Mouse (Mus musculus) liver, embryonic 14.5 days (tissue): ENCODE measurements around the gene Ppp1r36. TPM values are rescaled to one million over a fixed set of nuclear protein-coding genes. Genes with fewer than 3 reads are reported as not detected.

Source experiments
- ATAC-seq: fragments of 200-750 bp; cut with Nextera tagmentation; 2 replicates; pipeline ENCODE4 v1.8.0; 2017; ENCODE audit warnings: moderate number of reproducible peaks, mild to moderate bottlenecking, moderate library complexity; ENCODE audit not compliant: insufficient read depth
- DNase-seq, 3 experiments: peaks; one replicate each; pipeline ENCODE4 v3.0.0-alpha.2; 2012 to 2013; ENCODE audit warnings: low read depth in 3 of 3, low spot score in 3 of 3
- H3K27ac ChIP-seq: fragments of 300-500 bp; sonication (generic); 2 replicates; pipeline ENCODE4 v1.5.1; 2014; ENCODE audit warnings: moderate library complexity, mild to moderate bottlenecking, control low read depth, inconsistent platforms
- H3K27me3 ChIP-seq: fragments of 300-500 bp; sonication (generic); 2 replicates; pipeline ENCODE4 v1.6.1; 2014; ENCODE audit warnings: mild to moderate bottlenecking, low read length, moderate library complexity; ENCODE audit not compliant: control insufficient read depth, insufficient read depth
- H3K36me3 ChIP-seq: fragments of 300-500 bp; sonication (generic); replicated peaks from 2 replicates; pipeline ENCODE4 v1.6.1; 2014; ENCODE audit warnings: low read depth; ENCODE audit not compliant: control insufficient read depth, insufficient read depth
- H3K4me1 ChIP-seq, 2 experiments: fragments of 200-500 bp in 1 of 2; fragments of 300-500 bp in 1 of 2; sonication (generic) in 1 of 2; replicated peaks; 2 replicates each; pipeline ENCODE4 v1.6.1; 2012 to 2014; ENCODE audit warnings: antibody characterized with exemption in 1 of 2, inconsistent platforms in 1 of 2, low read length in 1 of 2; ENCODE audit not compliant: control insufficient read depth in 2 of 2, insufficient read depth in 2 of 2
- H3K4me2 ChIP-seq: fragments of 300-500 bp; sonication (generic); 2 replicates; pipeline ENCODE4 v1.6.1; 2014; ENCODE audit warnings: low read depth, mild to moderate bottlenecking, control low read depth, moderate library complexity
- H3K4me3 ChIP-seq, 2 experiments: fragments of 200-500 bp in 1 of 2; fragments of 300-500 bp in 1 of 2; sonication (generic) in 1 of 2; 2 replicates each; pipeline ENCODE4 v1.5.1; 2012 to 2014; ENCODE audit warnings: low read depth in 2 of 2, low read length in 2 of 2, mild to moderate bottlenecking in 2 of 2, control low read depth in 1 of 2, inconsistent platforms in 1 of 2, moderate library complexity in 1 of 2; ENCODE audit not compliant: insufficient read depth in 1 of 2
- H3K9ac ChIP-seq: fragments of 300-500 bp; sonication (generic); replicated peaks from 2 replicates; pipeline ENCODE4 v1.6.1; 2014; ENCODE audit warnings: mild to moderate bottlenecking, control low read depth, moderate library complexity
- H3K9me3 ChIP-seq: fragments of 300-500 bp; sonication (generic); 2 replicates; pipeline ENCODE4 v1.6.1; 2016; ENCODE audit warnings: low read length, mixed read lengths; ENCODE audit not compliant: control insufficient read depth
- CTCF ChIP-seq: IDR thresholded peaks from 2 replicates; pipeline ENCODE4 v1.5.1; 2016; ENCODE audit warnings: antibody characterized with exemption, low read depth, control low read depth
- EP300 ChIP-seq: IDR thresholded peaks from 2 replicates; pipeline ENCODE4 v1.6.1; 2016; ENCODE audit warnings: antibody characterized with exemption, low read depth
- WGBS: fragments of 180-500 bp; shearing (Covaris S2); extraction: QIAGEN DNeasy Blood & Tissue Kit; methylation state at CpG from one replicate; pipeline ENCODE4 v1.1.7; 2014; ENCODE audit not compliant: insufficient replicate concordance; 5-methylcytosine and 5-hydroxymethylcytosine counted together
- polyA plus RNA-seq, 2 experiments: library from polyadenylated mRNA; depleted of rRNA in 1 of 2; stranded (reverse) in 1 of 2; unstranded in 1 of 2; fragments of >200 nt; fragmentation: Nextera tagmentation in 1 of 2; extraction: Ambion mirVana in 1 of 2; gene quantifications; 2 replicates each; pipeline versions ENCODE4 v1.2.1 to v1.2.3; 2012 to 2014

The Ppp1r36 gene
- polyA plus RNA-seq, 2 experiments: 0.04 TPM; not detected in 1

GRCm38 (mm10) chr12:76391595-76392271, 25.6 kb upstream of the Ppp1r36 start:
- ATAC-seq: peak; percentile 92
- TF ChIP-seq EP300 (peak; percentile 67), CTCF (no peak; the same call in 1 of the 2 replicates)
- Histone ChIP-seq H3K4me2 (0 out of 2 replicates have a peak overlapping the region, but pooled peaks have one; percentile 1), H3K27ac (no peak overlapping the region), H3K9me3 (no peaks in the 10 kb centered on the region), H3K27me3 (no peaks in the 10 kb centered on the region), H3K4me3 (no peak overlapping the region), H3K4me1 (peaks cover 14 to 17% of the 10 kb centered on the region in 2 experiments), H3K36me3 (peaks cover 11% of the 10 kb centered on the region), H3K9ac (no peak overlapping the region; the same call in 1 of the 2 replicates)
- DNase-seq: no peak
- 17% methylated on average over 3 of the region's 3 CpGs for WGBS

DNA sequence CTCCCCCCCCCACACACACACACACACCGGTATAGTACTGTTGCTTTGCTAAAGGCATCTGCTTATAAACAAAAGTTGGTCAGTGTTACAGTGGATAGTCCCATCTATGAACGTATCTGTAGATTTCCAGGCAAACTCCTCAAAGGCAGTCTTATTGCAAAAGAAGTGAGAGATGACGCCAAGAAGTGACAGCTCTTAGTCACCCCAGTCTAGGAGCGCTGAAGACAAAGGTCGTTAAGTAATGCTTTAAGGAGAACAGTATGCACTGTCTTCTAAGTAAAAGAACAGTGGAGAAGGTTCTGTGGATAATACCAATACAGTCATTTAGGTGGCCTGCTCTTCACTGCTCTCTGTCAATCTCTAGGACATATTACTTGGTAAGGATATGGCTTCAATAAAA, 24.4 kb upstream of the Ppp1r36 start:
- Histone ChIP-seq H3K9ac (no peak overlapping the region), H3K27ac (no peak overlapping the region), H3K36me3 (peaks cover 5% of the 10 kb centered on the region; the same call in 1 of the 2 replicates), H3K4me1 (peaks cover 14 to 17% of the 10 kb centered on the region in 2 experiments), H3K27me3 (no peaks in the 10 kb centered on the region), H3K4me2 (no peak overlapping the region), H3K9me3 (no peaks in the 10 kb centered on the region), H3K4me3 (no peak overlapping the region)
- 76% methylated on average over 5 of the region's 5 CpGs for WGBS
- TF ChIP-seq EP300 (no peak), CTCF (no peak)
- DNase-seq: no peak
- no peak for ATAC-seq

DNA sequence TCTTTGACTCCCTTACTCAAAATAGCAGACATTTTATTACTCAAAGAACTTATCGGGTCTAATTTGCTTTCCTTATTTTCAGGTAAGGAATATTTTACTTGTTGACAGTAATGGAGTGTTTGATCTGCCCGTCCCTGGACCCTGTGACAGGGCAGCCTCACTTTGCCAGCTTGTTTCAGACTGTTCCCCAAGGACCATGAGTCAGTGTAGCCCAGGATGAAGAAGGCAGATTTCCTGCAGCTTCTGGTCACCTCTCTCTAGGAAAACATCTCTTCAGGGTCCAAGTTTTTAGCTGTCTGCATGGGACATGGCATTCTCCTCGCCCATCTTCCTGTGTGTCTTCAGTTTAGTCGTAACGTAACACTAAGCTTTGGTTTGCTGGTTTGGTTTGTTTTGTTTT, 20.1 kb upstream of the Ppp1r36 start:
- Histone ChIP-seq H3K27ac (no peak overlapping the region), H3K9me3 (no peaks in the 10 kb centered on the region), H3K27me3 (no peaks in the 10 kb centered on the region), H3K9ac (no peak overlapping the region), H3K4me1 (peaks cover 0 to 3% of the 10 kb centered on the region in 2 experiments; a peak in 2 of 4 replicates), H3K36me3 (no peaks in the 10 kb centered on the region), H3K4me3 (no peak overlapping the region), H3K4me2 (no peak overlapping the region)
- no peak for TF ChIP-seq EP300
- no peak for TF ChIP-seq CTCF
- 80% methylated on average over 5 of the region's 5 CpGs for WGBS
- no peak for DNase-seq
- ATAC-seq: no peak

DNA sequence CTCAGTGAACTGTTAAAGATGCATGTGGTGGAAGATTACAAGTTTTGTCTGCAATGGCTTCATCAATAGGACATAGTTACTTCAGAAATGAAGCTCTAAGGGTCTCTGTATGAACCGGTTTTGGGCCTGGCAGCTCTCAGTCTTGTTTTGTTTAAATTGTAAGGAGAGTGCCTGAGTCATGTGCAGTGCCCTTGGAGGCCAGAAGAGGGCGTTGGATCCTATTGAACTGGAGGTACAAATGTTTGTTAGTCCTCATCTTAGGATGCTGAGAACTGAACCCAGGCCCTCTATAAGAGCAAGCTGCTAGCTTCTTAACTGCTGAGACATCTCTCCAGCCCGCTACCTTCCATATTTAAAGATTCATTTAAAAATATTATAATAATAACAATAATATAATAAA, 15.7 kb upstream of the Ppp1r36 start:
- TF ChIP-seq EP300 (no peak), CTCF (peak; percentile 49)
- Histone ChIP-seq H3K4me3 (no peak overlapping the region), H3K4me1 (peaks cover 0 to 14% of the 10 kb centered on the region in 2 experiments), H3K4me2 (no peak overlapping the region), H3K9me3 (no peaks in the 10 kb centered on the region), H3K9ac (no peak overlapping the region), H3K27me3 (peaks cover 25% of the 10 kb centered on the region), H3K36me3 (no peaks in the 10 kb centered on the region), H3K27ac (no peak overlapping the region)
- ATAC-seq (no peak), DNase-seq (no peak)
- WGBS: 50% methylated on average over 3 of the region's 3 CpGs

DNA sequence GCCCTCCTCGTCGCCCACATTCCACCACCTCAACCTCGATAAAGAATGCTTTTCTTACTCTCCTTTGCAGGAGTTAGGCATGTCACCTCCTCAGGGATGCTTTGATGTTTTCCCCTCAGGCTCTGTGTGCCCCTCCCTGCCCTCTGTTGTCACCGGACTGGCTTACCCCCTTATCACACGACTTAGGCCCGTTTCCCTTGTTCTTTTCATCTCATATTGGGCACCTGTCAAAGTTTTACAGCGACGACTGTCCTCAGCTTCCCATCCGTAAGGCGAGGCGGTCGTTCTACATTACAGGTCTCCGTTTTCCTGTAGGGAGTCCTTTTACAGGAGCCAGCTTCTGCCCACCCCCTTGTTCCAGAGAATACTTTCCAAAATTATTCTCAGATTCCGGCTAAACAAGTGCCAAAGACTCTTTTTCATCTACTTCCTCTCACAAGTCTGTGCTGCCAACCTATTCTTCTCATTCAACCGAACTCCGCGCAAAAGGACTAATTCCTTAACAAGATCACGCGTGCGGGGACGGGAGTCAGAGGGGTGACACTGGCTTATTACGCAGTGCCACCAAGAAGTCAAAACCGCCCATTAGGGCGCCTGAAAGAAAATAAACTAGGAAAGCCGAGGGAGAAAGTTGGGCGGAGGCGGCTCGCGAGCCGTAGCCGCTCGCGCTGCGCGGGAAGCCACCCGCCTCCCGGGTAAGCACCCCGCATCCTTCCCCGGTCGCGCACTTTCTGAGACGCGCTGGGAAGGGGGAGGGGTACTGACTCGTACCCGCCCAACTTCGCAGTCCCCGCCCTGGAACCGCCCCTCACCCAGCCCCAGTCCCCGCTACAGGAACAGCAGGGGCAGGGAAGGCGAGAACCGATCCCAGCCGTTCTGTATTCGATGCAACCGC, 14.1 kb upstream of the Ppp1r36 start:
- H3K4me3 ChIP-seq: peak overlapping the region; percentile 74 to 86
- peak overlapping the region; percentile 46 for H3K27ac ChIP-seq
- peaks cover 36% of the 10 kb centered on the region for H3K27me3 ChIP-seq
- TF ChIP-seq CTCF (no peak), EP300 (peak; percentile 35)
- H3K4me1 ChIP-seq: peaks cover 0 to 14% of the 10 kb centered on the region in 2 experiments
- peak in 2 of 3 experiments; percentile 64 to 68 for DNase-seq
- H3K36me3 ChIP-seq: no peaks in the 10 kb centered on the region
- 1% methylated on average over 54 of the region's 54 CpGs for WGBS
- H3K9ac ChIP-seq: peak overlapping the region; percentile 78
- H3K4me2 ChIP-seq: peak overlapping the region; percentile 97
- H3K9me3 ChIP-seq: no peaks in the 10 kb centered on the region
- peak; percentile 88 for ATAC-seq
